ENCODE assay signal across 10 mouse cellular contexts in genomic region chr14:101483230-101483629, GRCm38 (mm10).
DNase-seq lines count a peak whose midpoint lies in the region; ATAC-seq and TF ChIP-seq lines count a peak whose summit lies in the region.
"Had no signal": no experiment of that assay in that cellular context is flagged by ENCODE, and none has a peak within 500 bp of the region (broad histone marks: within the 10 kb centered on the region; RNA-seq: fewer than 3 reads in every experiment).

No protein-coding gene starts in this region.

- no peak overlapping the region for H3K27ac ChIP-seq in kidney, embryonic 14.5 days (ENCODE audit: low read depth, low read length)
- peak overlapping the region; percentile 94 for H3K27ac ChIP-seq in heart, embryonic 13.5 days (replicated peaks)
- H3K27ac ChIP-seq: embryonic facial prominence, embryonic 15.5 days; liver, embryonic 12.5 days had no signal

- no peak overlapping the region for H3K4me2 ChIP-seq in kidney, embryonic 14.5 days (replicated peaks; ENCODE audit: low read depth, low read length)
- 0 out of 2 replicates have a peak overlapping the region, but pooled peaks have one; percentile 9 for H3K4me2 ChIP-seq in heart, embryonic 13.5 days
- H3K4me2 ChIP-seq: embryonic facial prominence, embryonic 15.5 days; liver, embryonic 12.5 days had no signal

- no peak overlapping the region for H3K4me3 ChIP-seq in kidney, embryonic 14.5 days (ENCODE audit: low read length)
- H3K4me3 ChIP-seq in heart, embryonic 13.5 days: no peak overlapping the region
- H3K4me3 ChIP-seq: embryonic facial prominence, embryonic 15.5 days; liver, embryonic 12.5 days had no signal

- H3K9ac ChIP-seq in kidney, embryonic 14.5 days (ENCODE audit: low read depth, low read length): no peak overlapping the region
- H3K9ac ChIP-seq in heart, embryonic 13.5 days: peak overlapping the region; percentile 59; the same call in 1 of the 2 replicates
- H3K9ac ChIP-seq: embryonic facial prominence, embryonic 15.5 days; liver, embryonic 12.5 days had no signal

- no peaks in the 10 kb centered on the region for H3K4me1 ChIP-seq in kidney, embryonic 14.5 days (ENCODE audit: control insufficient read depth, insufficient read depth, low read length)
- peaks cover 33% of the 10 kb centered on the region for H3K4me1 ChIP-seq in heart, embryonic 13.5 days
- H3K4me1 ChIP-seq: embryonic facial prominence, embryonic 15.5 days had no signal

- 73% methylated on average over 4 of the region's 4 CpGs for WGBS in kidney, embryonic 14.5 days
- 33% methylated on average over 4 of the region's 4 CpGs for WGBS in heart, embryonic 13.5 days

- no peak for TF ChIP-seq CTCF in brain, embryonic 14.5 days (IDR thresholded peaks at IDR 0.05; ENCODE audit: borderline replicate concordance, extremely low read depth, insufficient read depth, insufficient read length)

- no peaks in the 10 kb centered on the region for H3K36me3 ChIP-seq in kidney, embryonic 14.5 days (ENCODE audit: control insufficient read depth, insufficient read depth, low read length)
- peaks cover 31% of the 10 kb centered on the region for H3K36me3 ChIP-seq in heart, embryonic 13.5 days
- H3K36me3 ChIP-seq: embryonic facial prominence, embryonic 15.5 days; liver, embryonic 12.5 days had no signal

- no peak for TF ChIP-seq POLR2A in brain, embryonic 14.5 days (IDR thresholded peaks at IDR 0.05; ENCODE audit: borderline replicate concordance, extremely low read depth, insufficient read depth, insufficient read length, poor library complexity, severe bottlenecking)

- peak; percentile 22 for DNase-seq in kidney, adult 9 months
- DNase-seq in brain, embryonic 14.5 days (ENCODE audit: low read depth): peak; percentile 22
- DNase-seq in lung, postnatal 36 days: peak; percentile 73
- DNase-seq in right cerebral cortex, postnatal 25 days: no peak
- DNase-seq in layer of hippocampus, adult 8-10 months (ENCODE audit: low spot score in 2 of 2): no peak
- DNase-seq in right cerebral cortex, postnatal 14 days: no peak

- no peaks in the 10 kb centered on the region for H3K27me3 ChIP-seq in kidney, embryonic 14.5 days (ENCODE audit: control insufficient read depth, insufficient read depth, low read length)
- no peaks in the 10 kb centered on the region for H3K27me3 ChIP-seq in heart, embryonic 13.5 days (replicated peaks)
- H3K27me3 ChIP-seq: embryonic facial prominence, embryonic 15.5 days; liver, embryonic 12.5 days had no signal

- no peaks in the 10 kb centered on the region for H3K9me3 ChIP-seq in kidney, embryonic 14.5 days (ENCODE audit: control insufficient read depth, low read length)
- no peaks in the 10 kb centered on the region for H3K9me3 ChIP-seq in heart, embryonic 13.5 days
- H3K9me3 ChIP-seq: embryonic facial prominence, embryonic 15.5 days; liver, embryonic 12.5 days had no signal

- ATAC-seq in kidney, embryonic 14.5 days (ENCODE audit: low FRiP score, low TSS enrichment): no peak
- peak; percentile 73; the same call in 1 of the 2 replicates for ATAC-seq in heart, embryonic 13.5 days (ENCODE audit: extremely low read depth, insufficient number of reproducible peaks, low FRiP score, low TSS enrichment)
- ATAC-seq: liver, embryonic 12.5 days had no signal

Comparison
In these comparisons a context has a peak if more than half of its experiments do, and no peak if none do; other contexts are left out.
1. DNase-seq: peak in kidney, adult 9 months (single experiment), brain, embryonic 14.5 days (single experiment) and lung, postnatal 36 days (single experiment); none in right cerebral cortex, postnatal 25 days (single experiment), layer of hippocampus, adult 8-10 months (0 of 2) and right cerebral cortex, postnatal 14 days (single experiment).